Mouse (Mus musculus) bone marrow, adult 2 months (tissue): ENCODE measurements around the gene Hist1h2ak. TPM values are rescaled to one million over a fixed set of nuclear protein-coding genes. Genes with fewer than 3 reads are reported as not detected.
"Not testable (repeated sequence)": the region's sequence is repeated elsewhere in the genome, so short reads cannot be mapped to it uniquely, and the experiment has no call there.

Experiments used
- H3K27ac ChIP-seq: fragments of 200-500 bp; 2 replicates; pipeline ENCODE4 v1.5.1; 2012; ENCODE audit warnings: low read depth, mild to moderate bottlenecking, control low read depth, inconsistent platforms, low read length; ENCODE audit not compliant: control insufficient read depth, poor library complexity, insufficient read depth
- H3K4me1 ChIP-seq: fragments of 200-500 bp; 2 replicates; pipeline ENCODE4 v1.6.1; 2011; ENCODE audit warnings: low read length; ENCODE audit not compliant: control insufficient read depth, insufficient read depth
- H3K4me3 ChIP-seq: fragments of 200-500 bp; replicated peaks from 2 replicates; pipeline ENCODE3; 2011; ENCODE audit warnings: mild to moderate bottlenecking, low read depth, low read length, control low read depth; ENCODE audit not compliant: control insufficient read depth
- CTCF ChIP-seq: fragments of 200-500 bp; IDR thresholded peaks from 2 replicates; pipeline ENCODE4 v1.5.1; 2011; ENCODE audit warnings: low read length, control low read depth; ENCODE audit not compliant: control insufficient read depth, insufficient read depth
- POLR2A ChIP-seq: fragments of 200-500 bp; IDR thresholded peaks from 2 replicates; pipeline ENCODE4 v1.6.1; 2011; ENCODE audit warnings: low read depth, mild to moderate bottlenecking, control low read depth, low read length, borderline replicate concordance; ENCODE audit not compliant: control insufficient read depth
- WGBS: fragments of 180-500 bp; shearing (Covaris S2); methylation state at CpG from one replicate; pipeline ENCODE4 v1.1.7; 2018; 5-methylcytosine and 5-hydroxymethylcytosine counted together
- polyA plus RNA-seq: library from polyadenylated mRNA; stranded (reverse); fragments of >200 nt; gene quantifications from 2 replicates; pipeline ENCODE4 v1.2.4, GENCODE M21; 2011; ENCODE audit warnings: low replicate concordance; ENCODE audit not compliant: missing spikeins, insufficient read depth, insufficient read length

Hist1h2ak gene
- polyA plus RNA-seq, 1 experiment, result 61.7 TPM

GRCm38 (mm10) chr13:21729544-21729943, 24.1 kb downstream of the Hist1h2ak start:
- peaks cover 5% of the 10 kb centered on the region for H3K4me1 ChIP-seq
- no peak overlapping the region for H3K4me3 ChIP-seq
- TF ChIP-seq POLR2A, result no peak
- 73% methylated on average over 1 of the region's 1 CpGs for WGBS
- no peak overlapping the region for H3K27ac ChIP-seq

DNA sequence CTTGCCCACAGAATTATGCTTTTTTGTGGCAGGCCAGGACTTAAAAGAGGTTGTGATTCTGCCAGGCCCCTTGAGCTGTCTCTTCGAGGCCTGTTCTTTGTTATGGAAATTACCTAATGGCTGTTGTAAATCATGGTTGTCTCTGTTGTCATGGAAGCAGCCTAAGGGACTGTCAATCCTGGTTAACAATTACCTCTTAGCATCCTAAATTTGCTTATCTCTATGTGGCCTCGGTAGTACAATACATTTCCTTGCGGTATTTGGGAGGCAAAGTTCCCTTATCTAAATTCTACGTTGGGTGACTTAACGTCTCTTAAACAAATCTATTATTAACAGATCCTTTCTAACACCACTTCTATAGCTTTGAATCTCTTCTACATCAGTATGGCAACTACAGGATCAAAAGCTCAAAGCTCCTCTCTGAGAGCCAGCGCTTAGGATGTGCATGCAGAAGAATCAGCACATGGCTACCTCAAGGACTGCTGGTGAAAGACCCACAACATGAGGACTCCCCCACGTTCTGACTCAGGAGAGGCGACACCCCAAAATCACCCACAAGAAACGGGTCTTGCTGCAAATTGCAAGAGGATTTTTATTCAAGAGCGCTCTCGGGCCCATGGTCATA, 25.6 kb downstream of the Hist1h2ak start:
- Histone ChIP-seq H3K4me1 (no peaks in the 10 kb centered on the region; the same call in 1 of the 2 replicates), H3K27ac (no peak overlapping the region), H3K4me3 (no peak overlapping the region)
- no peak for TF ChIP-seq CTCF
- WGBS, result 75% methylated on average over 11 of the region's 11 CpGs

DNA sequence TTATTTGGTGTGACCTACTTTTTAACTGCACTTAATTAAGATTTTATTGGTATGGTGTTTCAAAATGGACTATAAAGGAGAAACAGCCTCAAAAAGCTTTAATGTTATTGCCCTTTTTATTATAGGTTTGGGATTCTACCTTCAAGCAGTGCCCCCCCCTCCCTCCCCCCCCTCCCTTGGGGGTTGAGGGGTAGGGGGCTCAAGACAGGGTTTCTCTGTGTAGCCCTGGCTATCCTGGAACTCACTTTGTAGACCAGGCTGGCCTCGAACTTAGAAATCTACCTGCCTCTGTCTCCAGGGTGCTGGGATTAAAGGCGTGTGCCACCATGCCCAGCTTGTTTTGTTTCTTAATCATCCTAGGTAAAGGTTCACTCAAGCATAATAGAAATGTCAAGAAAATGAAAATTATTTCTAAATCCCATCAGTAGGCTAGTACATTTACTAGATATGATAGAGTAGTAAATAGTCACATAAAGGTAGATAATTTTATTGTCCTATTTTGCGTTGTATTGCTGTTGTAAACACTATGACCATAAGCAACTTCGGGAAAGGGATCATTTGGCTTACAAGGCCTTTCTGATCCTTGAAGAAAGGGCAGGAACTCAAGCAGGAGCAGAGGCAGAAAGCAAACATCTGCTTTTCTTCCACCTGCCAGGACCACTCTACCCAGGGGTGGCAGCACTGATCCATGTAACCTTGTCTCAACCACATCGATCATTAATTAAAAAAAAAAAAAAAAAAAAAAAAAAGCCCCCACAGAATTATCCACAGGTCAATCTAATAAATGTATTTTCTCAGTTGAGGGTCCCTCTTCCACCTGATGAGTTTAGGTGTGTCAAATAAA, 30.4 kb downstream of the Hist1h2ak start:
- Histone ChIP-seq H3K27ac (no peak overlapping the region), H3K4me1 (no peaks in the 10 kb centered on the region; the same call in 1 of the 2 replicates), H3K4me3 (no peak overlapping the region)
- WGBS, result 47% methylated on average over 5 of the region's 5 CpGs
- TF ChIP-seq CTCF (no peak), POLR2A (no peak)

GRCm38 (mm10) chr13:21722373-21722925, 31.2 kb downstream of the Hist1h2ak start:
- Histone ChIP-seq H3K4me3 (no peak overlapping the region), H3K27ac (peak overlapping the region; percentile 91), H3K4me1 (no peaks in the 10 kb centered on the region; the same call in 1 of the 2 replicates)
- TF ChIP-seq CTCF (no peak), POLR2A (no peak)
- WGBS, result 5% methylated on average over 11 of the region's 11 CpGs

DNA sequence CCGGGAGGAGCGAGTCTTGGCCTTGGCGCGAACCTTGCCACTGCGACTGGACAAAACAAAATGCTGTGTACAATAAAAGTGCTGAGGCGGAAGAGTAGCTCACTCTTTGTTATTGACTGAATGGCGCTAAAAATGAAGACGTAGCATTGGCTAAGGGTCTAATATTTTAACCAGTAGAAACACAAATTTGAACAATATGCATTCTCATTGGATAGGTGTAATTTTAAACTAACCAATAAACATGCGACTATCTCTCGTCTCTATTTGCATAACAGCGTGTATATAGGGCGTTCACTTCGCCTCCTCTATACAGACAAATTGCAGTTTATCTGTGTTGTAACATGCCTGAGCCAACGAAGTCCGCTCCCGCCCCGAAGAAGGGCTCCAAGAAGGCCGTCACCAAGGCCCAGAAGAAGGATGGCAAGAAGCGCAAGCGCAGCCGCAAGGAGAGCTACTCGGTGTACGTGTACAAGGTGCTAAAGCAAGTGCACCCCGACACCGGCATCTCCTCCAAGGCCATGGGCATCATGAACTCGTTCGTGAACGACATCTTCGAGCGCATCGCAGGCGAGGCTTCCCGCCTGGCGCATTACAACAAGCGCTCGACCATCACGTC, 31.8 kb downstream of the Hist1h2ak start, which contains the start of gene Hist1h2bm:
Gene Hist1h2bm (plus strand): TSS at position 288 of the 616 bp plus-strand sequence.
- not testable (repeated sequence) for H3K4me1 ChIP-seq
- peak within 1 kb of the TSS; percentile 97 for H3K27ac ChIP-seq
- under 1% methylated on average over 37 of the region's 37 CpGs for WGBS
- TF ChIP-seq POLR2A, result peak; percentile 96
- H3K4me3 ChIP-seq, result peak within 1 kb of the TSS; percentile 82

- 2% methylated on average over 26 of the region's 44 CpGs for WGBS
- Histone ChIP-seq H3K27ac (peak overlapping the region; percentile 97), H3K4me3 (peak overlapping the region; percentile 82)
- not testable (repeated sequence) for H3K4me1 ChIP-seq
- peak; percentile 56; the same call in 1 of the 2 replicates for TF ChIP-seq POLR2A
Observed at GRCm38 (mm10) chr13:21721107-21721756, 32.4 kb downstream of the Hist1h2ak start.

DNA sequence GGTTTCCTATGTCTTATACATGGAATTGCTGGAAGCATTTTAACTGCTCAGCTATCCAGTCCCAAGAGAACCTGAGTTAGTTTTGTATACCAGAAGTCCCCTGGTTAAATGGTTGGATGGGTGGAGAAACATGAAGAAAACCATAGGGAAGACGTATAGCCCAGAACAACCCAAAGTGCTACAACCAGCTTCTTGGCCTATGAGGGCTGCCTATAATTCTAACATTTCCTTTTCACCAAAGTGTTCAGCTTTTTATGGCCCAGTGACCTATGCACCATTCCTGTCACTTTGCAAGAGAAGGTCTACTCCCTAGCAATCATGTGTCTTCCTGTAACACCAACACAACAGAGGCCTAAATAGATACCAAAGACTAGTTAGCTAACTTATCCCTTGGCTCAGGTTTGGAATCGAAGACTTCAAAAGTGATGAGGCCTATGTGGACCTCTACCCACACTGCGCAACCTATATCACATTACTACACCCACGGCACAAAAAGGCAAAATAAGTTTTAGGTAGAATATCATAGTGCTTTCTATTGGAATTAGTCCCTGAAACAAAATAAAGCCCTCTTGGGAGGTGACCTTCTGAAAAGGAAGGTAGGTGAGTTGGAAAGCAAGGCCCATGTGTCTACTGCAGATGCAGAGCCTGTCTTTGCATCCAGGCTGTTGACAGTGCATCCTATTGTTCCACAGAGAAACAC, 35.1 kb downstream of the Hist1h2ak start:
- H3K4me1 ChIP-seq, result no peaks in the 10 kb centered on the region; the same call in 1 of the 2 replicates
- 59% methylated on average over 4 of the region's 4 CpGs for WGBS
- no peak for TF ChIP-seq POLR2A
- no peak for TF ChIP-seq CTCF
- peak overlapping the region; percentile 22; the same call in 1 of the 2 replicates for H3K27ac ChIP-seq
- peak overlapping the region; percentile 43 for H3K4me3 ChIP-seq
